Mouse (Mus musculus) hindbrain, embryonic 10.5 days (tissue): ENCODE measurements around the gene Zgrf1. TPM values are rescaled to one million over a fixed set of nuclear protein-coding genes. Genes with fewer than 3 reads are reported as not detected.
A peak's percentile ranks its signal among the peaks of the same experiment; 100 is the strongest.

Experiments used
- DNase-seq: peaks from one replicate; pipeline ENCODE4 v3.0.0-alpha.2; 2017; ENCODE audit warnings: low spot score
- H3K27ac ChIP-seq: fragments of 300-500 bp; sonication (generic); 2 replicates; pipeline ENCODE4 v1.5.1; 2016; ENCODE audit warnings: mild to moderate bottlenecking, moderate library complexity
- H3K27me3 ChIP-seq: fragments of 300-500 bp; sonication (generic); 2 replicates; pipeline ENCODE4 v1.6.1; 2016; ENCODE audit warnings: mild to moderate bottlenecking; ENCODE audit not compliant: poor library complexity, insufficient read depth, severe bottlenecking
- H3K36me3 ChIP-seq: fragments of 300-500 bp; sonication (generic); 2 replicates; pipeline ENCODE4 v1.6.1; 2016; ENCODE audit warnings: mild to moderate bottlenecking, moderate library complexity
- H3K4me1 ChIP-seq: fragments of 300-500 bp; sonication (generic); replicated peaks from 2 replicates; pipeline ENCODE4 v1.6.1; 2016; ENCODE audit warnings: mild to moderate bottlenecking
- H3K4me3 ChIP-seq: fragments of 300-500 bp; sonication (generic); 2 replicates; pipeline ENCODE4 v1.5.1; 2016; ENCODE audit warnings: mild to moderate bottlenecking, moderate library complexity
- H3K9me3 ChIP-seq: fragments of 300-500 bp; sonication (generic); 2 replicates; pipeline ENCODE4 v1.6.1; 2016; ENCODE audit warnings: mild to moderate bottlenecking, moderate library complexity
- WGBS: fragments of 180-500 bp; shearing (Covaris S2); methylation state at CpG from one replicate; pipeline ENCODE4 v1.1.7; 2016; 5-methylcytosine and 5-hydroxymethylcytosine counted together
- polyA plus RNA-seq: library from polyadenylated mRNA; unstranded; fragments of >200 nt; fragmentation: Nextera tagmentation; extraction: Ambion mirVana; gene quantifications from 2 replicates; pipeline ENCODE4 v1.2.1, GENCODE M21; 2016

Gene Zgrf1
- polyA plus RNA-seq, 1 experiment from 2014 or later, result 16.6 TPM

- Histone ChIP-seq H3K27me3 (no peaks in the 10 kb centered on the region), H3K36me3 (peaks cover 87% of the 10 kb centered on the region), H3K4me1 (no peaks in the 10 kb centered on the region), H3K4me3 (no peak overlapping the region), H3K27ac (no peak overlapping the region), H3K9me3 (no peaks in the 10 kb centered on the region)
- 94% methylated on average over 2 of the region's 2 CpGs for WGBS
- no peak for DNase-seq
These were observed 54.8 kb downstream of the Zgrf1 start for GRCm38 (mm10) chr3:127608109-127608508.

GRCm38 (mm10) chr3:127625296-127625695, 72.0 kb downstream of the Zgrf1 start:
- H3K36me3 ChIP-seq, result no peaks in the 10 kb centered on the region
- H3K4me3 ChIP-seq, result peak overlapping the region; percentile 45
- H3K4me1 ChIP-seq, result peaks cover 46% of the 10 kb centered on the region
- DNase-seq, result peak; percentile 86
- H3K9me3 ChIP-seq, result no peaks in the 10 kb centered on the region
- 1% methylated on average over 36 of the region's 36 CpGs for WGBS
- H3K27ac ChIP-seq, result peak overlapping the region; percentile 72
- H3K27me3 ChIP-seq, result peaks cover 83% of the 10 kb centered on the region

GRCm38 (mm10) chr3:127625701-127626399, 72.6 kb downstream of the Zgrf1 start:
- WGBS, result under 1% methylated on average over 28 of the region's 28 CpGs
- no peaks in the 10 kb centered on the region for H3K36me3 ChIP-seq
- no peaks in the 10 kb centered on the region for H3K9me3 ChIP-seq
- peak overlapping the region; percentile 72; the same call in 1 of the 2 replicates for H3K27ac ChIP-seq
- peak overlapping the region; percentile 45 for H3K4me3 ChIP-seq
- H3K4me1 ChIP-seq, result peaks cover 49% of the 10 kb centered on the region
- peak; percentile 69 for DNase-seq
- H3K27me3 ChIP-seq, result peaks cover 89% of the 10 kb centered on the region

- H3K27ac ChIP-seq, result peak overlapping the region; percentile 75; the same call in 1 of the 2 replicates
- no peak for DNase-seq
- 8% methylated on average over 3 of the region's 3 CpGs for WGBS
- no peak overlapping the region for H3K4me3 ChIP-seq
- no peaks in the 10 kb centered on the region for H3K36me3 ChIP-seq
- no peaks in the 10 kb centered on the region for H3K9me3 ChIP-seq
- peaks cover 96% of the 10 kb centered on the region for H3K27me3 ChIP-seq
- peaks cover 56% of the 10 kb centered on the region for H3K4me1 ChIP-seq
These were observed 73.2 kb downstream of the Zgrf1 start for GRCm38 (mm10) chr3:127626524-127626923.

GRCm38 (mm10) chr3:127627151-127627955, 74.1 kb downstream of the Zgrf1 start:
- no peaks in the 10 kb centered on the region for H3K9me3 ChIP-seq
- no peaks in the 10 kb centered on the region for H3K36me3 ChIP-seq
- peak; percentile 65 for DNase-seq
- under 1% methylated on average over 28 of the region's 28 CpGs for WGBS
- H3K27ac ChIP-seq, result peak overlapping the region; percentile 75
- peaks cover 64% of the 10 kb centered on the region for H3K4me1 ChIP-seq
- peaks cover 100% of the 10 kb centered on the region for H3K27me3 ChIP-seq
- peak overlapping the region; percentile 32 for H3K4me3 ChIP-seq

GRCm38 (mm10) chr3:127627956-127628310, 74.6 kb downstream of the Zgrf1 start:
- DNase-seq, result no peak
- under 1% methylated on average over 9 of the region's 9 CpGs for WGBS
- Histone ChIP-seq H3K4me1 (peaks cover 70% of the 10 kb centered on the region), H3K36me3 (no peaks in the 10 kb centered on the region), H3K27me3 (peaks cover 100% of the 10 kb centered on the region), H3K27ac (peak overlapping the region; percentile 75), H3K9me3 (no peaks in the 10 kb centered on the region), H3K4me3 (peak overlapping the region; percentile 32)

- Histone ChIP-seq H3K27me3 (peaks cover 100% of the 10 kb centered on the region), H3K4me1 (peaks cover 76% of the 10 kb centered on the region), H3K27ac (peak overlapping the region; percentile 75; the same call in 1 of the 2 replicates), H3K9me3 (no peaks in the 10 kb centered on the region), H3K4me3 (peak overlapping the region; percentile 32), H3K36me3 (no peaks in the 10 kb centered on the region)
- DNase-seq, result peak; percentile 70
- WGBS, result under 1% methylated on average over 37 of the region's 37 CpGs
These were observed 75.3 kb downstream of the Zgrf1 start for GRCm38 (mm10) chr3:127628311-127629184.

GRCm38 (mm10) chr3:127630190-127630589, 76.9 kb downstream of the Zgrf1 start:
- no peak overlapping the region for H3K4me3 ChIP-seq
- H3K4me1 ChIP-seq, result peaks cover 90% of the 10 kb centered on the region
- no peaks in the 10 kb centered on the region for H3K36me3 ChIP-seq
- 6% methylated on average over 1 of the region's 1 CpGs for WGBS
- DNase-seq, result no peak
- H3K27ac ChIP-seq, result no peak overlapping the region
- H3K9me3 ChIP-seq, result no peaks in the 10 kb centered on the region
- H3K27me3 ChIP-seq, result peaks cover 100% of the 10 kb centered on the region

- DNase-seq, result no peak
These were observed 77.6 kb downstream of the Zgrf1 start for GRCm38 (mm10) chr3:127630735-127631372.

GRCm38 (mm10) chr3:127631582-127631981, 78.3 kb downstream of the Zgrf1 start:
- DNase-seq, result peak; percentile 47
- Histone ChIP-seq H3K9me3 (no peaks in the 10 kb centered on the region), H3K27ac (peak overlapping the region; percentile 29; the same call in 1 of the 2 replicates), H3K4me1 (peaks cover 82% of the 10 kb centered on the region), H3K36me3 (no peaks in the 10 kb centered on the region), H3K4me3 (peak overlapping the region; percentile 62), H3K27me3 (peaks cover 100% of the 10 kb centered on the region)
- WGBS, result under 1% methylated on average over 10 of the region's 10 CpGs

More at GRCm38 (mm10) chr3:127630735-127631372, 77.6 kb downstream of the Zgrf1 start:
- peaks cover 87% of the 10 kb centered on the region for H3K4me1 ChIP-seq
- no peaks in the 10 kb centered on the region for H3K36me3 ChIP-seq
- H3K9me3 ChIP-seq, result no peaks in the 10 kb centered on the region
- H3K27ac ChIP-seq, result no peak overlapping the region
- H3K27me3 ChIP-seq, result peaks cover 100% of the 10 kb centered on the region
- H3K4me3 ChIP-seq, result 0 out of 2 replicates have a peak overlapping the region, but pooled peaks have one; percentile 9
- 2% methylated on average over 17 of the region's 17 CpGs for WGBS

- WGBS, result under 1% methylated on average over 32 of the region's 32 CpGs
- peak overlapping the region; percentile 87 for H3K27ac ChIP-seq
- H3K9me3 ChIP-seq, result no peaks in the 10 kb centered on the region
- peaks cover 100% of the 10 kb centered on the region for H3K27me3 ChIP-seq
- peak; percentile 88 for DNase-seq
- H3K4me1 ChIP-seq, result peaks cover 73% of the 10 kb centered on the region
- H3K4me3 ChIP-seq, result peak overlapping the region; percentile 62
- H3K36me3 ChIP-seq, result no peaks in the 10 kb centered on the region
These were observed 79.2 kb downstream of the Zgrf1 start for GRCm38 (mm10) chr3:127632531-127632930.
